Mouse (Mus musculus): ENCODE results near the gene Dlgap1. TPM values are rescaled to one million over a fixed set of nuclear protein-coding genes. Genes with fewer than 3 reads are reported as not detected.

Dlgap1 gene
- polyA plus RNA-seq, 1 experiment from 2014 or later, result 2.4 TPM

DNA sequence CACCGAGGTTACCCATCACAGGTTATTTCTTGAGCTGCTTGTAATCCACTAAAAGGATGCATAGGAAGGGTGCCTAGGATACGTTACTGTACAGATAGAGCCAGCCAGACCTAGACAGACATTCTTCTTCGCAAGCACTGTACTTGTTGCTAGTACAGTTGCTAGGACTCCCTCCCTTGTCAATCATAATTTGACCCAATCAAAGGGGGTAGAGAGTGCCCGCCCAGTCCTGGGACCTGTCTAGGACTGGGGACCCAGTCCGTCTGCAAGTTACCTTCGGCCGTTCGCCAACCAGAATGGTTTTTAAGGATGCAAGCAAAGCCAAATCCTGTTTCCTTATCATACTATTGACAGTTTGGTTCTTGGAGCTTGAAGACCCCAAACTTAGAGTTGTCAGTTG, 895.2 kb downstream of the Dlgap1 start:
- Histone ChIP-seq H3K9me3 (no peaks in the 10 kb centered on the region), H3K36me3 (0 out of 2 replicates have a peak, but pooled peaks cover 7% of the 10 kb centered on the region), H3K4me1 (replicated peaks) (no peaks in the 10 kb centered on the region), H3K27me3 (ENCODE audit: insufficient read depth, poor library complexity, severe bottlenecking) (no peaks in the 10 kb centered on the region), H3K4me3 (no peak overlapping the region), H3K27ac (no peak overlapping the region)
- no peak for DNase-seq (ENCODE audit: low spot score)
- WGBS, result 96% methylated on average over 8 of the region's 8 CpGs

DNA sequence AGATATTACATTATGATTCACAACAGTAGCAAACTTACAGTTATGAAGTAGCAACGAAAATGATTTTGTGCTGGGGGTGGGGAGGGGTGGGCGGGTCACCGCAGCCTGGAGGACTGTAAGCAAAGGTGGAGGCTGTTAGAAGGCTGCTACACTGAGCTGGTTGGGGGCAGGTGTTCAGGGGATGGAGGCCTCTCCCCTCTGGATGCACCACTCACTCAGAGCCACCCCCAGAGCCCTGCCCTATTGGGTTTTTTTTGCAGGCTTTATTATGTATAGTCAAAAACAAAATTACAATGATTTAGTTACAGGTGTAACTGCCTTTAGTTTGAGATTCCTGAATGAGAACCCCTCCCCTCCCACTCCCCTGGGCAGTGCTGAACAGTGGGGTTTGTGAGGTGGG, 895.8 kb downstream of the Dlgap1 start:
- no peaks in the 10 kb centered on the region for H3K27me3 ChIP-seq (ENCODE audit: insufficient read depth, poor library complexity, severe bottlenecking)
- H3K4me3 ChIP-seq, result no peak overlapping the region
- H3K9me3 ChIP-seq, result no peaks in the 10 kb centered on the region
- H3K27ac ChIP-seq, result no peak overlapping the region
- WGBS, result 78% methylated on average over 3 of the region's 3 CpGs
- no peaks in the 10 kb centered on the region for H3K4me1 ChIP-seq (replicated peaks)
- H3K36me3 ChIP-seq, result 0 out of 2 replicates have a peak, but pooled peaks cover 7% of the 10 kb centered on the region
- DNase-seq (ENCODE audit: low spot score), result no peak

DNA sequence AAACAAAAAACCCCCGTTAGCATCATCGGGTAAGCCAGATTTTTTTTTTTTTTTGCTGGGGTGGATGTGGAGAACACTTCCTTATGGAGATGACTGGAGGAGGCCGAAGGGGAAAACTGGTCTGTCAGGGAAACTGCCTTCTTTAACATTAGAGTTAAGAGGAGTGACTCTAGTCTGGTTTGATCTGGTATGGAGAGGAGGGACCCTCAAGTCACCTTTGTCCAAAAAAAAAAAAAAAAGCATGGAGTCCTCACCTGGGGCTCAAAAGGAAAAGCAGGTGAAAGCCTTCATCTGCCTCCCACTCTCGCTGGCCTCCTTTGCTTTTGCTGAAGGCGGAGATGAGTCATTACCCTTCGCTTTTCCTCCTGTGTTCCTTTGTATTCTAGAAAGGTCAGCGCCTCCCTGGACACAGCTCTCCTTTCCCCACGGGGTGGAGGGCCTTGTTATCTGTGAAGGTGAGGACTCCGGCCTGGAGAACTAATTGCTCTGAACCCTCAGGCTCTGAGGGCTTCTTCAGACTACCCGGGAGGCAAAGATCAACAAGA, 896.3 kb downstream of the Dlgap1 start:
- Histone ChIP-seq H3K36me3 (0 out of 2 replicates have a peak, but pooled peaks cover 7% of the 10 kb centered on the region), H3K27ac (no peak overlapping the region), H3K4me1 (replicated peaks) (no peaks in the 10 kb centered on the region), H3K4me3 (no peak overlapping the region), H3K27me3 (ENCODE audit: insufficient read depth, poor library complexity, severe bottlenecking) (no peaks in the 10 kb centered on the region), H3K9me3 (no peaks in the 10 kb centered on the region)
- 77% methylated on average over 10 of the region's 10 CpGs for WGBS
- no peak for DNase-seq (ENCODE audit: low spot score)

DNA sequence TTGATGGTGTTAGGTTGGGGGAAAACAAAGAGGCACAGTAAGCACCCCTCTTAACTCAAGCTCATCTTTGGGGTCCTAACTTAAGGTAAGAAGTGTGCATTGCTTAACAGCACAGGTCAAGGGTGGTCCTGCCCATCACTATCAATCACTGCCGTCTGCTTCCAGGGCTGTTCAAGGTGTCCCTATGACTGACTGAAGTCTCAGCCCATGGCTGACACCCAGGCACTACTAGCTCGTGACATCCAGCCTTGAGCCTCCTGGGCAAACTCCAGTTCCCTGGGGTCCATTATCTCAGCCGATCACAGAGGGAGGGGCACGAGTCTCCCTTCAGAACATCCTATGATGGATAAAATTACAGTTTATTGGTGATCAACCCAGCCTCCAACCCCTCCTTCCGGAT, 897.2 kb downstream of the Dlgap1 start:
- Histone ChIP-seq H3K4me1 (replicated peaks) (no peaks in the 10 kb centered on the region), H3K27ac (no peak overlapping the region), H3K36me3 (0 out of 2 replicates have a peak, but pooled peaks cover 7% of the 10 kb centered on the region), H3K27me3 (ENCODE audit: insufficient read depth, poor library complexity, severe bottlenecking) (no peaks in the 10 kb centered on the region), H3K4me3 (no peak overlapping the region), H3K9me3 (no peaks in the 10 kb centered on the region)
- WGBS, result 86% methylated on average over 5 of the region's 5 CpGs
- DNase-seq (ENCODE audit: low spot score), result no peak

DNA sequence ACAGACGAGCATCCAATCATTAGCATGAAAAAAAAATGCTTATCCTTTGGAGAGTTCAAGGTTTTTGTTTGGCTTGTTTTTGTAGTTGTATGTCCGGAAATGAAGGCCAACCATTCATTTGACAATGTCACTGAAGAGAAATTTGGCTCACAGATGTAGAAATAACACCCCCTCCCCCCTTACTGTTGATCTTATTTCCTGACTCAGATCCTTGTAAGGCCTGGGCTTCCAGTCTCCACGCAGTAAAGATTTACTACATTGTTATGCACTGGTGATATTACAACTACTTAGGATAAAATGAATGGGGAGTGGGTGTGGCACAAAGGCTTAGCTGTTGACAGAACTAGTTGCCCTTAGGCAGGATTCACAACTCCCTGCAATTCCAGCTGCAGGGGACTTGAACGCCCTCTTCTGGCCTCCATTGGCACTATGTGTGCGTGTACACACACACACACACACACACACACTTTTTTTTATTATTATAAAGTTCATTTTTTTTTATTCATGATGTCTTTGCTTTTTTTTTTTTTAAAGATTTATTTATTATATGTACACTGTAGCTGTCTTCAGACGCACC, 897.8 kb downstream of the Dlgap1 start:
- H3K27ac ChIP-seq, result no peak overlapping the region
- H3K4me1 ChIP-seq (replicated peaks), result peaks cover under 1% of the 10 kb centered on the region; the same call in 1 of the 2 replicates
- no peak for DNase-seq (ENCODE audit: low spot score)
- 83% methylated on average over 6 of the region's 6 CpGs for WGBS
- H3K9me3 ChIP-seq, result no peaks in the 10 kb centered on the region
- no peak overlapping the region for H3K4me3 ChIP-seq
- H3K27me3 ChIP-seq (ENCODE audit: insufficient read depth, poor library complexity, severe bottlenecking), result no peaks in the 10 kb centered on the region
- H3K36me3 ChIP-seq, result 0 out of 2 replicates have a peak, but pooled peaks cover 7% of the 10 kb centered on the region

DNA sequence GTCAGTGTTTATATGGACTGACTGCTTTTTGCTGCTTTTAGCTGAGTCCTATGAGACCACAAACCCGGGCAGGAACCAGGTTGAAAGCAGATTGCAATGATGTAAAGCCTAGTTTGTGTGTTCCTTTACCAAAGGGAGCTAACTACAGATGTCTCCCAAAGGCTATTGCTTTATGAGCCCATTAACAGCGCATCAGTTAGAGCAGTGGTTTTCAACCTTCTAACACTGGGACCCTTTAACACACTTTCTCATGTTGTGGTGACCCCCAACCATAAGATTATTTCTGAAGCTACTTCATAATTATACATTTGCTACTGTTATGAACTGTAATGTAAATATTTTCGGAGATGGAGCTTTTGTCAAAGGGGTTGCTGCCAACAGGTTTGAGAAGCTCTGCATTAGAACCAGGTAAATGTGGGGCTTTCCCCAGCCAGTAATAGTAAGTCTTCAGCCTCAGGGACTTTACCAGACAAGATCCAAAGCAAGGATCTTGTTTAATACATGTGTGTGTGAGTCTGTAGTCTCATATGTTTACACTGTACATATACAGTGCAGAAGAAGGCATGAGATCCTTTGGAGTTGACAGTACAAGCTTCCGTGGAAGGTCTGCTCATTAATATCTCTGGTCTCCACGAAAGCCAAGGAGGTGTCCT, 899.8 kb downstream of the Dlgap1 start:
- Histone ChIP-seq H3K27me3 (ENCODE audit: insufficient read depth, poor library complexity, severe bottlenecking) (no peaks in the 10 kb centered on the region), H3K4me1 (replicated peaks) (peaks cover 21% of the 10 kb centered on the region), H3K27ac (no peak overlapping the region), H3K36me3 (0 out of 2 replicates have a peak, but pooled peaks cover 4% of the 10 kb centered on the region), H3K4me3 (no peak overlapping the region), H3K9me3 (no peaks in the 10 kb centered on the region)
- WGBS, result 93% methylated on average over 5 of the region's 5 CpGs
- DNase-seq (ENCODE audit: low spot score), result no peak

DNA sequence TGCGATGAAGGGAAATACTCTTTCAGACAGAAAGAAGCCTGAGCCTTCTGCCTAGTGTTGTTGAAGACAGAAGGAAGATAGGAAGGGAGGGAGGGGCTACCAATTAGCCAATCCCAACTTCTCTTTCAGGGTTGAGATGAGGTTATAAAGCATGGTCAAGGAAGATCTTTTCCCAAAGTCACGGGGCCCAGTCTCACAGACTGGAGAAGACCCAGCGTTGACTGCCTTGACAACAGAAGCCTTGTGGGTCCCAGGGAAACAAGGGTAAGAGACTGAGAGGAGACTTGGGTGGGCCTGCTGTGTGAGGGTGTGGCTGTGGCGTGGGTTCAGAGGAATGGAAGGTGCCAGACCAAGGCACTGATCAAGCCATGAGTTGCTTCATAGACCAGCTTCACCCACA, 901.7 kb downstream of the Dlgap1 start:
- no peak overlapping the region for H3K27ac ChIP-seq
- no peaks in the 10 kb centered on the region; the same call in 1 of the 2 replicates for H3K9me3 ChIP-seq
- DNase-seq (ENCODE audit: low spot score), result no peak
- no peak overlapping the region for H3K4me3 ChIP-seq
- WGBS, result 91% methylated on average over 4 of the region's 4 CpGs
- H3K4me1 ChIP-seq (replicated peaks), result peaks cover 24% of the 10 kb centered on the region
- no peaks in the 10 kb centered on the region for H3K36me3 ChIP-seq
- H3K27me3 ChIP-seq (ENCODE audit: insufficient read depth, poor library complexity, severe bottlenecking), result no peaks in the 10 kb centered on the region

MicroRNAs within 50 kb of the gene (microRNA counts, 519-probe panel; counts per million panel counts)
- microRNA mmu-miR-1195, result 1,255 counts per million, percentile 77 among the panel's probes with 10 or more counts
